Mouse (Mus musculus) gastrocnemius, postnatal 4 days (tissue): ENCODE data around the gene Dnajc19. TPM values are rescaled to one million over a fixed set of nuclear protein-coding genes. Genes with fewer than 3 reads are reported as not detected.

Experiments
- DNase-seq, 2 experiments: peaks; one replicate each; pipeline ENCODE4 v3.0.0; 2021 to 2022; ENCODE audit warnings: low spot score in 2 of 2, mixed read lengths in 2 of 2
- total RNA-seq, 2 experiments: library from RNA; stranded (reverse); gene quantifications; 2 replicates each; pipeline ENCODE4 v1.2.3; 2021

Dnajc19 gene
- total RNA-seq, 2 experiments from 2014 or later: 98.2 to 109 TPM

- no peak for DNase-seq
Observed at GRCm38 (mm10) chr3:34033720-34034364, 47.3 kb downstream of the Dnajc19 start.

GRCm38 (mm10) chr3:34030601-34031000, 50.5 kb downstream of the Dnajc19 start:
- DNase-seq: no peak

GRCm38 (mm10) chr3:34028935-34029334, 52.2 kb downstream of the Dnajc19 start:
- DNase-seq: no peak

GRCm38 (mm10) chr3:34021259-34021828, 59.8 kb downstream of the Dnajc19 start:
- DNase-seq: no peak

- DNase-seq: peak in 1 of 2 experiments; percentile 23
Observed at GRCm38 (mm10) chr3:34020382-34021258, 60.5 kb downstream of the Dnajc19 start.

- DNase-seq: peak; percentile 73 to 84
Observed at GRCm38 (mm10) chr3:34019540-34020381, 61.4 kb downstream of the Dnajc19 start, which contains the start of gene Fxr1. Gene Fxr1, plus strand, starts transcription at chr3:34019943.

- DNase-seq: no peak
Observed at GRCm38 (mm10) chr3:34008191-34008590, 72.9 kb downstream of the Dnajc19 start.

GRCm38 (mm10) chr3:34007611-34008010, 73.5 kb downstream of the Dnajc19 start:
- DNase-seq: no peak

GRCm38 (mm10) chr3:34006824-34007223, 74.3 kb downstream of the Dnajc19 start:
- DNase-seq: no peak

GRCm38 (mm10) chr3:34006301-34006700, 74.8 kb downstream of the Dnajc19 start:
- DNase-seq: no peak

Other genes starting within 250 kb of the Dnajc19 start
- under 1 TPM; 0.25 to 0.29 TPM for gene Ccdc39, start 237.0 kb downstream of the Dnajc19 start, total RNA-seq
- 100 to 1,000 TPM; 347 to 401 TPM for gene Fxr1, start 61.4 kb downstream of the Dnajc19 start, total RNA-seq